Mouse (Mus musculus) forebrain, postnatal 0 days (tissue): ENCODE measurements around the gene Tnip3. TPM values are rescaled to one million over a fixed set of nuclear protein-coding genes. Genes with fewer than 3 reads are reported as not detected.

Experiments used
- ATAC-seq: fragments of 200-750 bp; cut with Nextera tagmentation; 2 replicates; pipeline ENCODE4 v1.8.0; 2017; ENCODE audit warnings: mild to moderate bottlenecking, moderate library complexity
- DNase-seq: peaks from one replicate; pipeline ENCODE4 v3.0.0-alpha.2; 2015
- H3K27ac ChIP-seq: fragments of 300-500 bp; sonication (generic); 2 replicates; pipeline ENCODE4 v1.5.1; 2014; ENCODE audit warnings: low read depth, mild to moderate bottlenecking, antibody characterized with exemption, low read length, moderate library complexity, mixed read lengths
- H3K27me3 ChIP-seq: fragments of 300-500 bp; sonication (generic); 2 replicates; pipeline ENCODE4 v1.6.1; 2014; ENCODE audit warnings: mild to moderate bottlenecking, low read length, mixed read lengths; ENCODE audit not compliant: insufficient read depth
- H3K36me3 ChIP-seq: fragments of 300-500 bp; sonication (generic); 2 replicates; pipeline ENCODE4 v1.6.1; 2014; ENCODE audit warnings: mild to moderate bottlenecking, moderate library complexity; ENCODE audit not compliant: insufficient read depth
- H3K4me1 ChIP-seq: fragments of 300-500 bp; sonication (generic); 2 replicates; pipeline ENCODE4 v1.6.1; 2014; ENCODE audit warnings: antibody characterized with exemption; ENCODE audit not compliant: insufficient read depth
- H3K4me2 ChIP-seq: fragments of 300-500 bp; sonication (generic); 2 replicates; pipeline ENCODE4 v1.6.1; 2014; ENCODE audit warnings: low read depth, mild to moderate bottlenecking, moderate library complexity
- H3K4me3 ChIP-seq: fragments of 300-500 bp; sonication (generic); 2 replicates; pipeline ENCODE4 v1.5.1; 2014; ENCODE audit warnings: low read depth, low read length, mixed read lengths
- H3K9ac ChIP-seq: fragments of 300-500 bp; sonication (generic); 2 replicates; pipeline ENCODE4 v1.6.1; 2014; ENCODE audit warnings: mild to moderate bottlenecking
- H3K9me3 ChIP-seq: fragments of 300-500 bp; sonication (generic); 2 replicates; pipeline ENCODE4 v1.6.1; 2016; ENCODE audit warnings: low read length
- CTCF ChIP-seq: sonication (generic); IDR thresholded peaks from 2 replicates; pipeline ENCODE4 v1.5.1; 2016; ENCODE audit warnings: antibody characterized with exemption, control low read depth, low read depth
- WGBS: fragments of 180-500 bp; shearing (Covaris S2); extraction: QIAGEN DNeasy Blood & Tissue Kit; methylation state at CpG from one replicate; pipeline ENCODE4 v1.1.7; 2014; 5-methylcytosine and 5-hydroxymethylcytosine counted together
- polyA plus RNA-seq: library from polyadenylated mRNA; unstranded; fragments of >200 nt; fragmentation: Nextera tagmentation; extraction: Ambion mirVana; gene quantifications from 2 replicates; pipeline ENCODE4 v1.2.1, GENCODE M21; 2015
- total RNA-seq: library from RNA; depleted of rRNA; stranded (reverse); fragments of >200 nt; gene quantifications from 2 replicates; pipeline ENCODE4 v1.2.3, GENCODE M21; 2014; rRNA removed

The Tnip3 gene
- total and polyA plus RNA-seq, 2 experiments from 2014 or later, result 0.07 TPM; not detected in 1

DNA sequence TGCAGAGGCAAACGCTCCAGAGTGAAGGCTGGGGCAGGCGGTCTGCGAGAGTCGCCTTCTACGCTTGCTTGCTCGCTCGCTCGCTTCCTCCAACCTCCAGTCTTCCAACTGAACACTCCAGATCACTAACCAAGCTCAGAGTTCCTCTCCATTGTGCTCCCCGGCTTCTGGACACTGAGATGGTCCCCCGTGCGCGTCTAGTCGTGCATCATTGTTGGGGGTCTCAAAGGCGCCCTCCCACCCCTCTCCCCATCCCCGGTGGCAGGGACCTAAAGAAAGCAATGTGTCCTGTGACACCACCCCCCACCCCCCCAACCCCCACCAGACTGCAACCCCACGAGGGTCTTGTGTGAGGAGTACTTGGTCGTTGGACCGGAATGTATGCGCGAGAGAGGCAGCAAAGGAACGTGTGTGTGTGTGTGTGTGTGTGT lies 145.9 kb downstream of the Tnip3 start:
- Histone ChIP-seq H3K9ac (no peak overlapping the region), H3K27me3 (peaks cover 13% of the 10 kb centered on the region), H3K4me2 (peak overlapping the region; percentile 96), H3K36me3 (no peaks in the 10 kb centered on the region), H3K9me3 (no peaks in the 10 kb centered on the region), H3K27ac (no peak overlapping the region), H3K4me1 (peaks cover 9% of the 10 kb centered on the region; the same call in 1 of the 2 replicates), H3K4me3 (peak overlapping the region; percentile 48)
- peak; percentile 24 for ATAC-seq
- WGBS, result 4% methylated on average over 21 of the region's 21 CpGs
- DNase-seq, result no peak
- no peak for TF ChIP-seq CTCF

- peak within 1 kb of the TSS; percentile 48 for H3K4me3 ChIP-seq
- peaks cover 9% of the 10 kb centered on the region; the same call in 1 of the 2 replicates for H3K4me1 ChIP-seq
- no peaks in the 10 kb centered on the region for H3K9me3 ChIP-seq
- no peaks in the 10 kb centered on the region for H3K36me3 ChIP-seq
- H3K27ac ChIP-seq, result no peak within 1 kb of the TSS
- ATAC-seq, result peak; percentile 87
- peak; percentile 60 for DNase-seq
- peak within 1 kb of the TSS; percentile 35 for H3K9ac ChIP-seq
- 4% methylated on average over 27 of the region's 45 CpGs for WGBS
- peak within 1 kb of the TSS; percentile 96 for H3K4me2 ChIP-seq
- H3K27me3 ChIP-seq, result peaks cover 13% of the 10 kb centered on the region
- no peak for TF ChIP-seq CTCF
Measured at GRCm38 (mm10) chr6:65671451-65671850, 146.3 kb downstream of the Tnip3 start, which contains the start of gene Ndnf. Gene Ndnf (plus strand): TSS chr6:65671590.

DNA sequence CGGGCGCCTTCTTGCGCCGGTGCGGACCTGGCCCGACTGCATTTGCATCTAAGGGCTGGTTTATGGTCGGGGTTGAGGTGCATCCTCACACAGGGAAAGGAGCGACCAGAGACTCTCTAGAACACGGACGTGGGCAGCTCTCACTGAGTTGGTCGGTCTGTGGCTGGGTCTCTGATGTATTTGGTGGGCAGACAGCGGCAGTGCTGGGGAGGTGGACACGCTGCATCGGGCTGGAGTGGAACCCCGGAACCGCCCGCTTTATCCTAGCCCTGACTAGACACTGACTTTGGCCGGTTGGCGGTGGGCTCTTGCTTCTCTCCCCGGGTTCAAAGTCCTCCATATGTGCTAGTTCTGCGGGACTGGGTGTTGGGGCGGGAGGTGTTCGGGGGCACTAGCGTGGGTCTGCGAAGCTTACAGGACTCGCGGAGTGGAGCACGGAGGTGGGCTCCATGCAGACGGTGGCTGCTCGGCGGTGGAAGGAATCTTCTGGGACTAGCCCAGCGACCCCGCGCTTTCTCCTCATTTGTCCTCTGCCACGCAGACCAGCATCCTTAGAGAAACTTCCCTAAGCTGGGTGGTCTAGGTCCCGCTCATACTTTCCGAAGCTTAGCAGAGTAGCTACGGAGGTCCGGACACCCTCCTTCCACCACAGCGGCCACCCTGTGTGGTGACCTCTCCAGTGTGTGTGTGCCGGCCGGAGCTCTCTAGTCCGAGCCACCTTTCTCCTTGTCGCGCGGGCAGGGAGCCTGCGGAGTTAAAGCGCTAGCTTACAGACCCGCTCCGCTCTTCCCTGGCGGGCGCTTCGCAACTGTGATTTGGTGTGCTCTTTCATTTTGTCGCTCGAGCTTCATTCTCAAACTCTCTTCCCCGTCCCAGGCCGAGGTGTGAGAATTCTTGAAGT lies 147.3 kb downstream of the Tnip3 start:
- WGBS, result under 1% methylated on average over 57 of the region's 57 CpGs
- H3K36me3 ChIP-seq, result no peaks in the 10 kb centered on the region
- H3K9me3 ChIP-seq, result no peaks in the 10 kb centered on the region
- H3K4me1 ChIP-seq, result peaks cover 9% of the 10 kb centered on the region; the same call in 1 of the 2 replicates
- no peak for TF ChIP-seq CTCF
- DNase-seq (peak; percentile 54), ATAC-seq (peak; percentile 36; the same call in 1 of the 2 replicates)
- H3K27me3 ChIP-seq, result peaks cover 13% of the 10 kb centered on the region
- H3K27ac ChIP-seq, result no peak overlapping the region
- H3K4me2 ChIP-seq, result peak overlapping the region; percentile 96
- H3K9ac ChIP-seq, result peak overlapping the region; percentile 35; the same call in 1 of the 2 replicates
- H3K4me3 ChIP-seq, result peak overlapping the region; percentile 48

Other genes starting within 250 kb of the Tnip3 start
- gene C130060K24Rik, start 144.2 kb upstream of the Tnip3 start, total RNA-seq, result 0.46 and 0.48 TPM in 2 replicates
- 0.52 and 0.59 TPM in 2 replicates for gene C130060K24Rik, start 144.2 kb upstream of the Tnip3 start, polyA plus RNA-seq
- gene Ndnf, start 146.3 kb downstream of the Tnip3 start, total RNA-seq, result 15.8 and 24.2 TPM in 2 replicates
- gene Ndnf, start 146.3 kb downstream of the Tnip3 start, polyA plus RNA-seq, result 5.5 and 6.1 TPM in 2 replicates